Mouse (Mus musculus) heart, postnatal 0 days (tissue): ENCODE results near the gene Plrg1.

Source experiments
- CTCF ChIP-seq: IDR thresholded peaks from 2 replicates; pipeline ENCODE4 v1.5.1; 2016; ENCODE audit warnings: antibody characterized with exemption, control low read depth, low read depth
- EP300 ChIP-seq: IDR thresholded peaks from 2 replicates; pipeline ENCODE4 v1.6.1; 2016; ENCODE audit warnings: antibody characterized with exemption, low read depth

- no peak for TF ChIP-seq CTCF
- no peak for TF ChIP-seq EP300
Measured at GRCm38 (mm10) chr3:83011565-83011964, 43.8 kb upstream of the Plrg1 start.
